Mouse (Mus musculus) G1E (cell line): ENCODE measurements around the gene Ralb. TPM values are rescaled to one million over a fixed set of nuclear protein-coding genes. Genes with fewer than 3 reads are reported as not detected.

ENCODE experiments used
- ATAC-seq: 2 replicates; pipeline ENCODE4 v1.8.0; 2016; ENCODE audit warnings: mild to moderate bottlenecking; ENCODE audit not compliant: insufficient number of reproducible peaks, poor library complexity, low FRiP score, severe bottlenecking; ENCODE audit errors: extremely low read depth
- DNase-seq: peaks from one replicate; pipeline ENCODE4 v3.0.0; 2012; ENCODE audit warnings: low spot score
- H3K27me3 ChIP-seq: 2 replicates; pipeline ENCODE4 v1.6.1; 2012; ENCODE audit warnings: mild to moderate bottlenecking, low read length, inconsistent platforms; ENCODE audit not compliant: insufficient read depth
- H3K36me3 ChIP-seq: replicated peaks from 2 replicates; pipeline ENCODE3; 2012; ENCODE audit warnings: mild to moderate bottlenecking, inconsistent platforms
- H3K4me1 ChIP-seq: 2 replicates; pipeline ENCODE4 v1.6.1; 2012; ENCODE audit warnings: low read depth, low read length, inconsistent platforms, mixed read lengths; ENCODE audit not compliant: insufficient read depth
- H3K4me3 ChIP-seq: 2 replicates; pipeline ENCODE4 v1.5.1; 2012; ENCODE audit warnings: low read depth, mild to moderate bottlenecking, inconsistent platforms, low read length, moderate library complexity, mixed read lengths
- H3K9me3 ChIP-seq: replicated peaks from 2 replicates; pipeline ENCODE4 v1.6.1; 2012; ENCODE audit warnings: inconsistent platforms
- CTCF ChIP-seq: IDR thresholded peaks from 2 replicates; pipeline ENCODE4 v1.5.1; 2012; ENCODE audit warnings: low read depth, low read length, inconsistent platforms, mixed read lengths
- GATA1 ChIP-seq: IDR thresholded peaks from 2 replicates; pipeline ENCODE4 v1.6.1; 2012; ENCODE audit warnings: borderline replicate concordance, low read length, inconsistent platforms, mixed read lengths
- GATA2 ChIP-seq: IDR thresholded peaks from 2 replicates; pipeline ENCODE4 v1.6.1; 2012; ENCODE audit warnings: low read depth, low read length, inconsistent platforms, borderline replicate concordance
- POLR2AphosphoS5 ChIP-seq: IDR thresholded peaks from 2 replicates; pipeline ENCODE4 v1.6.1; 2012; ENCODE audit warnings: low read depth, low read length, inconsistent platforms; ENCODE audit not compliant: insufficient replicate concordance
- TAL1 ChIP-seq: conservative IDR thresholded peaks from 2 replicates; pipeline ENCODE4 v1.6.1; 2012; ENCODE audit warnings: low read depth, low read length, inconsistent platforms, mixed read lengths
- polyA plus RNA-seq: library from polyadenylated mRNA; stranded (reverse); fragments of >175 nt; gene quantifications from 2 replicates; pipeline ENCODE4 v1.2.3, GENCODE M21; 2012
- total RNA-seq, 2 experiments: library from RNA; stranded (forward) in 1 of 2; stranded (reverse) in 1 of 2; fragments of 200-1000 nt in 1 of 2; fragments of >200 nt in 1 of 2; fragmentation: Nextera tagmentation in 1 of 2; gene quantifications; 2 replicates each; pipeline ENCODE4 v1.2.3; 2014 to 2017

Ralb gene
- total and polyA plus RNA-seq, 3 experiments, result 37.4 to 97.4 (median 60.5) TPM

GRCm38 (mm10) chr1:119437401-119437800 lies 67.2 kb downstream of the Ralb start:
- ATAC-seq (no peak), DNase-seq (no peak)
- Histone ChIP-seq H3K27me3 (no peaks in the 10 kb centered on the region), H3K4me3 (no peak overlapping the region), H3K36me3 (no peaks in the 10 kb centered on the region), H3K9me3 (no peaks in the 10 kb centered on the region), H3K4me1 (no peaks in the 10 kb centered on the region)
- TF ChIP-seq GATA1 (no peak), GATA2 (no peak), POLR2AphosphoS5 (no peak), CTCF (no peak), TAL1 (no peak)

- H3K27me3 ChIP-seq, result no peaks in the 10 kb centered on the region
- TF ChIP-seq CTCF (no peak), GATA1 (no peak), GATA2 (no peak), TAL1 (no peak), POLR2AphosphoS5 (no peak)
- ATAC-seq, result no peak
Measured at GRCm38 (mm10) chr1:119424141-119424860, 80.3 kb downstream of the Ralb start.

GRCm38 (mm10) chr1:119423510-119423909 lies 81.1 kb downstream of the Ralb start:
- peaks cover 65% of the 10 kb centered on the region for H3K9me3 ChIP-seq
- H3K4me3 ChIP-seq, result no peak overlapping the region
- no peaks in the 10 kb centered on the region for H3K27me3 ChIP-seq
- H3K36me3 ChIP-seq, result no peaks in the 10 kb centered on the region
- no peak for ATAC-seq
- no peak for TF ChIP-seq GATA2
- no peak for TF ChIP-seq CTCF
- TF ChIP-seq GATA1, result no peak
- TF ChIP-seq TAL1, result no peak
- no peak for TF ChIP-seq POLR2AphosphoS5
- H3K4me1 ChIP-seq, result no peaks in the 10 kb centered on the region
- DNase-seq, result no peak

More at GRCm38 (mm10) chr1:119424141-119424860, 80.3 kb downstream of the Ralb start:
- Histone ChIP-seq H3K36me3 (no peaks in the 10 kb centered on the region), H3K4me1 (no peaks in the 10 kb centered on the region), H3K4me3 (no peak overlapping the region), H3K9me3 (peaks cover 60% of the 10 kb centered on the region)
- no peak for DNase-seq

GRCm38 (mm10) chr1:119422460-119423015 lies 82.1 kb downstream of the Ralb start:
- no peak for TF ChIP-seq POLR2AphosphoS5
- H3K36me3 ChIP-seq, result no peaks in the 10 kb centered on the region
- no peaks in the 10 kb centered on the region for H3K4me1 ChIP-seq
- ATAC-seq (no peak), DNase-seq (no peak)
- peaks cover 74% of the 10 kb centered on the region for H3K9me3 ChIP-seq
- no peak overlapping the region; the same call in 1 of the 2 replicates for H3K4me3 ChIP-seq
- H3K27me3 ChIP-seq, result no peaks in the 10 kb centered on the region; the same call in 1 of the 2 replicates

GRCm38 (mm10) chr1:119421576-119422421 lies 82.8 kb downstream of the Ralb start, which contains the start of gene Inhbb:
TSS of gene Inhbb (minus strand) at chr1:119422248.
- no peaks in the 10 kb centered on the region for H3K36me3 ChIP-seq
- DNase-seq (no peak), ATAC-seq (no peak)
- H3K4me1 ChIP-seq, result no peaks in the 10 kb centered on the region
- no peak within 1 kb of the TSS; the same call in 1 of the 2 replicates for H3K4me3 ChIP-seq
- peaks cover 81% of the 10 kb centered on the region for H3K9me3 ChIP-seq
- TF ChIP-seq GATA2, result no peak
- TF ChIP-seq CTCF, result no peak
- TF ChIP-seq TAL1, result no peak
- TF ChIP-seq POLR2AphosphoS5, result no peak
- TF ChIP-seq GATA1, result no peak
- no peaks in the 10 kb centered on the region; the same call in 1 of the 2 replicates for H3K27me3 ChIP-seq

GRCm38 (mm10) chr1:119420984-119421575 lies 83.5 kb downstream of the Ralb start:
- Histone ChIP-seq H3K4me1 (no peaks in the 10 kb centered on the region), H3K36me3 (no peaks in the 10 kb centered on the region), H3K4me3 (no peak overlapping the region; the same call in 1 of the 2 replicates), H3K27me3 (no peaks in the 10 kb centered on the region; the same call in 1 of the 2 replicates), H3K9me3 (peaks cover 86% of the 10 kb centered on the region)
- DNase-seq (no peak), ATAC-seq (no peak)
- TF ChIP-seq POLR2AphosphoS5 (no peak), CTCF (no peak), GATA1 (no peak), GATA2 (no peak), TAL1 (no peak)

Other genes starting within 250 kb of the Ralb start
- gene Inhbb, start 82.5 kb downstream of the Ralb start, total RNA-seq (2014; fragmentation: Nextera tagmentation), result not detected in 2 replicates
- gene Inhbb, start 82.5 kb downstream of the Ralb start, total RNA-seq (2017), result under 0.01 and 0.05 TPM in 2 replicates
- not detected in 2 replicates for gene Inhbb, start 82.5 kb downstream of the Ralb start, polyA plus RNA-seq
- 17.5 and 27.7 TPM in 2 replicates for gene Tmem185b, start 21.4 kb upstream of the Ralb start, total RNA-seq (2014; fragmentation: Nextera tagmentation)
- 33.8 and 35.9 TPM in 2 replicates for gene Tmem185b, start 21.4 kb upstream of the Ralb start, total RNA-seq (2017)
- 58.0 and 72.1 TPM in 2 replicates for gene Tmem185b, start 21.4 kb upstream of the Ralb start, polyA plus RNA-seq
- gene Epb41l5, start 144.2 kb upstream of the Ralb start, total RNA-seq (2014; fragmentation: Nextera tagmentation), result 71.5 and 81.8 TPM in 2 replicates
- gene Epb41l5, start 144.2 kb upstream of the Ralb start, total RNA-seq (2017), result 18.5 and 22.5 TPM in 2 replicates
- 4.3 and 7.4 TPM in 2 replicates for gene Epb41l5, start 144.2 kb upstream of the Ralb start, polyA plus RNA-seq